Mouse (Mus musculus) left cerebral cortex, adult 18-20 months (tissue): ENCODE measurements around the gene Cox6b2. TPM values are rescaled to one million over a fixed set of nuclear protein-coding genes. Genes with fewer than 3 reads are reported as not detected.
"Not testable (repeated sequence)": the region's sequence is repeated elsewhere in the genome, so short reads cannot be mapped to it uniquely, and the experiment has no call there.

Experiments
- DNase-seq, 2 experiments: peaks; one replicate each; pipeline ENCODE4 v3.0.0; 2021 to 2022; ENCODE audit warnings: low spot score in 2 of 2, mixed read lengths in 1 of 2
- long read RNA-seq, 2 experiments: library from polyadenylated mRNA; stranded (forward); transcript quantifications; one replicate each; pipeline ENCODE4 v2.0.0; 2021
- total RNA-seq, 2 experiments: library from RNA; stranded (reverse); gene quantifications; 2 replicates each; pipeline ENCODE4 v1.2.3; 2021

Cox6b2 gene
- 1 to 10 TPM; 5.0 to 8.8 TPM for total RNA-seq
- long read RNA-seq, experiment 1, partial matches to known transcripts: 0 of 3 reads
- long read RNA-seq, experiment 1, other reads (novel, unspliced or antisense): 1 of 3 reads
- long read RNA-seq, experiment 2, partial matches to known transcripts: 0 of 1 reads
- long read RNA-seq, experiment 2, other reads (novel, unspliced or antisense): 0 of 1 reads

DNA sequence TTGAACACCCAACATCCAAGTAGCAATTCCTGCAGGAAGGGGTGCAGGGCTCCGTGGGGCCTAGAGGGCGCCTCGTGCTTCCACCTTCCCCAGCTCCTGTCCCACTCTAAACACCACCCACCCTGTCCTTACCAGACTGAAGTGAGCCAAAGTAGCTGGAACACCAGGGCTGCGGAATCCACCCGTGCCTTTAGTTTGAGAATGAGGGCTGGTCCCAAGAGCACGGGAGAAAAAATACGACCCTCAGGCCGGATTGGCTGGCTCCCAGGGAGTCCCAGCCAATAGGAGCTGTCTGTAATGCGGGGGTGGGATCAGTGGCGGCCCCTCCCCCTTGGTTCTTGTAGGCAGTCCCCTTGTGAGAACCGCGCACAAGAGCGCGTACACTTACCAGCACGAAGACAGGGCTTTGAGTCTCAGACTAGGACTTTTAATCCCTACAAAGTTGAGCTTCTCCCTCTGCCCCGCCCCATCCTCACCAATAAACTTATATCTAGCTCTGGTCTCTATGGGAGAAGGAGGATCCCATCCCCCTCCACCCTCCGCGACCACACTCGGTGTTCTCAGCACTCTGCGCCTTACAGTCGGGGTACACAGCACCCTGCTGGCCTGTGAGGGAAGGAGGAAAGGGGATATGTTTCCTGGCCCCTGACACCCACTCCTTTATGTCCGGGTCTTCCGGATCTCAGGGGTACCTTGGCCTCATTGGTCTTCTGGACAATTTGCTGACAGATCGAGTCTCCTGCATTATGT, at the start of gene Cox6b2:
Cox6b2 (minus strand) TSS at position 274 of the 750 bp plus-strand sequence.
- DNase-seq: peak in 1 of 2 experiments; percentile 25

DNA sequence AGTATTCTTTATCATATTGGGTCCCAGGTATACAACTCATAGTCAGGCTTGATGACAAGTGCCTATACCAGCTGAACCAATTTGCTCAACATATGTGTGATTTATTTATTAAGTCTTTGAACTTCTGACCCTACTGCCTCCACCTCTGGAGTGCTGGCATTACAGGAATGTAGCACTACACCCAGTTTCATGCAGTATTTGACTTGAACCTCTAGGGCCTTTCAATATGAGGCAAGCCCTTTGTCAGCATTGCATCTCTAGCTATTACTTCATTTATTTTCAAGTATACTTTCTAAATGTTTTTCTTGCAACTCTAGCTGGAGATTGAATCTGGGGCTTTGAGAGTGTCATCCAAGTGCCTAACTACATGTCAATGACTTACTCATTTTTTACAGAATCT, 49.4 kb upstream of the Cox6b2 start:
- no peak for DNase-seq

DNA sequence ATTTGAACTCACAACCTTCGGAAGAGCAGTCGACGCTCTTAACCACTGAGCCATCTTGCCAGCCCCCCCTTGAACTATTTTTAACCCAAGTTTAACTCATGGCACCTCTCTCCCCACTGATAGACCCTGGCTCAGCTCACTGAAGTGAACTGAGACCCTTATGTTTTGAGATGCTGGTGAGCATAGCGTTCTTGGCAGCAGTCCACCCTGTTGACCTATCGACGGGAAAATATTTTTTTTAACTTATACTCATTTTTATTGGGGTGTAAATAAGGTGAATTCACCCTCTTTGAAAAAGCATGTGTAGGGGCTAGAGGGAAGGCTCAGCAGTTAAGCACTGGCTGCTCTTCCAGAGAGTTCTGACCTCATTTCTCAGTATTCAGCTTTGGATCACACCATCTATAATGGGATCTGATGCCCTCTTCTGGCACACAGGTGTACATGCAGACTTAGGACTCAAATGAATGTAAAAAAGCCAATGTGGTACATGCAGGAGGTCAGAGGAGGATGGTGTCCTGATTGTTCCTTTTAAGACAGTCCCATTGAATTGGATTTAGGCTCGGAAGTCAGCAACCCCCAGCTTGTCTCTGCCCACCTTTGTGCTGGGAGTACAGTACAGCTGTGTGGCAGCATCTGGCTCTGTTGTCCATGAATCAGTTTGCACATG, 43.0 kb upstream of the Cox6b2 start:
- DNase-seq: no peak

DNA sequence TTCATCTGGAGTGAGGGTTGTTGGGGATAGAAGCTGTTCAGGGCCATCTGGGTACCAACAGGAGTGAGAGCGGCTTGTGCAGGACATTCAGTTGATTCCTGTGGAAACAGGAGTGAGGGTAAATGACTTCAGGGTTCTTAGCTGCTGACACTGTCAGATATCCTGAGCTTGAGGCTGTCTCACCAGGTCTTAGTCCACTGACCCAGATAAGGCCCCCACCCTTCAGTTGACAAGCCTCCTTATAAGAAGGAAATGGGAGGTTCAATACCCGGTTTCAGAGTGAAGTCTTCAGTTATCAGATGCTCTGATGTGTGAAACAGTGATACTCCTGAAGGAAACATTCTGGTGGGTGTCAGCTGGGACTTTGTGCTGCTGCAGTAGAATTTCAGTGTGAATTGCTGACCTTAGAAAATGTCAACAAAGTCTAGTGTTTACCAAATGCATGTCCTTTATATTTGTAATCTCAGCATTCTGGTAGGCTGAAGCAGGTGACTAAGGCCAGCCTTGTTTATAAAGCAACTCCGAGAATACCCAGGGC, 41.8 kb upstream of the Cox6b2 start:
- DNase-seq: no peak

DNA sequence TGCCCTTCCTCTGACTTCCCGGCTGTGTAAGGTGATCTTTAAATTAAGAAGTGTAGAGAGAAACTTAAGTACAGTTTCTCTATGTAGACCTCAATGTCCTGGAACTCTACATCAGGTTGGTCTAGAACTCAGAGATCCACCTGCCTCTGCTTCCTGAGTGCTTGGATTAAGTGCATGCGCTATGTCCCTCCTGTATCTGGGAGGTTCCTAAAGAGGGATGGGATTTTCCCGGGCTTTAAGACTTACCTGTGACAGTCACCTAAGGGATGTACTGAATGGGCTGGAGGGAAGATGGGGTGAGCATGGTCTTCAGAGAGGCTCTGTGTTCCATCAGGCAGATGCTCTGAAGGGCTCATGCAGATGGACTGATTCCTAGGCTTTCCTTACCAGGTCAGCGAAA, 40.8 kb upstream of the Cox6b2 start:
- no peak for DNase-seq

DNA sequence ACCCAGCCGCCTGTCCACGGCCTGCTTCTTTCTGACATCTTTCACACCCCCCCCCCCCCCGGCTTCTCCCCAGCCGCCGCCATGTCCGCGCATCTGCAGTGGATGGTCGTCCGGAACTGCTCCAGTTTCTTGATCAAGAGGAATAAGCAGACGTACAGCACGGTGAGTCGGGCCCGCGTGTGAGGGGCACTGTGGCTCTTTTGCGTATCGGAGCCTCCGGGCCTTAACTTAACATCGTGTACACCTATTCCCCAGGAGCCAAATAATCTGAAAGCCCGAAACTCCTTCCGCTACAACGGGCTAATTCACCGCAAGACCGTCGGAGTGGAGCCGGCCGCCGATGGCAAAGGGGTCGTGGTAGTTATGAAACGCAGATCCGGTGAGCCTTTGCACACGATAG, 40.4 kb upstream of the Cox6b2 start:
- not testable (repeated sequence) for DNase-seq

DNA sequence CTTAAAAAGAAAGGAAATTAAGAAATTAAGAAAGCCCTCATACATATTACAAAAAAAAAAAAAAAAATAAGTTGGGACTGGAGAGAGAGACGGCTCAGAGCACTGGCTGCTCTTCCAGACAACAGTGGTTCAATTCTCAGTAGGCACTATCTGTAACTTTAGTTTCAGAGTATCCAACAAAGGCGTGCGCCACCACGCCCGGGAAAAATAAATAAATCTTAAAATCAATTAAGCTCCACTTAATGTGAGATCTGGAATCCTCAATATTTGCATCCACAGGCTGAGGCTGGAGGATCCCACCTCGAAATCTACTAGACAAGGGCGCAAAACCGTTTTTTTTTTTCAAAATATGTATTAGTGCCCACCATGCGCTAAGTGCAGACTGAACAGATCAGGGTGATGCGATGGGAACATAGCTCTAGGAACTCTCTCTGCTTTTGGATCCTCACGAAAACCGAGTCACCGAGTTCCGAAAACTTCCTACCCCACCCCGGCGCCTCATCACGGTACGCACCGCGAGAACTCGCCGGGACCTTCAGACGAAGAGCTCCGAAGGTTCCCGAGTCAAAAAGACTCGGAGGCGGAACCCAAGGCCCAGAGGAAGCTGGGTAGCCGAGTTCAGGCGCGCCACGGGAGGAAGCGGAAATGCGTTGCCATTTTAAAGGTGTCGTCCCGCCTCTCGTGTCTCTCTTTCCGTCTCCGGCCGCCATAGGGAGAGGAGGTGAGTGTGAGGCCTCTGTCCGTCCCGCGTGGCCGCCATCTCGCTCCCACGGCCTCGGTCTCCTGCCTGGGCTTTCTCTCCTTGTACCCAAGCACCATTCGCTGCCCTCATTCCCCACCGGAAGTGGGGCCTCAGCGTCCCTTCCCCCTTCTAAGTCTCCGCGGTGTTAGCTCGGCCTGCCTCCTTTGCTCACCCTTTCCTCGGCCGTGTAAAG, 39.7 kb upstream of the Cox6b2 start, which contains the start of gene Rpl28:
Rpl28 (plus strand) TSS at position 597 of the 935 bp plus-strand sequence.
- peak; percentile 97 for DNase-seq

DNA sequence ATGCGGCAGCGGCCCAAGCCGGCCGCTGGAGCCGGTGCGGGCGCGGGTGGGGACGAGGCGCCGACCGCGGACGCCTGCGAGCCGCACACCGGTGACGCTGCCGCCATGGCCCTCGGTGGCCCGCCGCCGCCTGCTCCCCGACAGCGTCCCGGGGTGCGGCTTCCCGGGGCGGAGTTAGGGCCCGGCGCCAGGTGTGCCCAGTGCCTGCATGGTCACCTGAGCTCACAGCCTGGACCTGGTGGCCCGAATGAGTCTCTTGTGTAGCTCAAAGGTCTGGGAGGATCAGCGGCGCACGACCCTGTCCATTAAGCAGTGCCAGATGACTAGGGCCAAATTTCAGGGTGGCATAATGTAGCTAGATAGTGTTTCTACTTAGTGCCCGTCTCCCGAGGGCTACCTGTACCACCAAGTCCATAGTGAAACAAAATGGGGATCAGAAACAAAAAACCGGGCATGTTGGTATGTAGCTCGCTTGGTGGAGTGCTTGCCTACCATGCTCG, 36.6 kb upstream of the Cox6b2 start, which contains the start of gene Tmem238:
Tmem238 (minus strand) TSS at position 221 of the 500 bp plus-strand sequence.
- DNase-seq: no peak

DNA sequence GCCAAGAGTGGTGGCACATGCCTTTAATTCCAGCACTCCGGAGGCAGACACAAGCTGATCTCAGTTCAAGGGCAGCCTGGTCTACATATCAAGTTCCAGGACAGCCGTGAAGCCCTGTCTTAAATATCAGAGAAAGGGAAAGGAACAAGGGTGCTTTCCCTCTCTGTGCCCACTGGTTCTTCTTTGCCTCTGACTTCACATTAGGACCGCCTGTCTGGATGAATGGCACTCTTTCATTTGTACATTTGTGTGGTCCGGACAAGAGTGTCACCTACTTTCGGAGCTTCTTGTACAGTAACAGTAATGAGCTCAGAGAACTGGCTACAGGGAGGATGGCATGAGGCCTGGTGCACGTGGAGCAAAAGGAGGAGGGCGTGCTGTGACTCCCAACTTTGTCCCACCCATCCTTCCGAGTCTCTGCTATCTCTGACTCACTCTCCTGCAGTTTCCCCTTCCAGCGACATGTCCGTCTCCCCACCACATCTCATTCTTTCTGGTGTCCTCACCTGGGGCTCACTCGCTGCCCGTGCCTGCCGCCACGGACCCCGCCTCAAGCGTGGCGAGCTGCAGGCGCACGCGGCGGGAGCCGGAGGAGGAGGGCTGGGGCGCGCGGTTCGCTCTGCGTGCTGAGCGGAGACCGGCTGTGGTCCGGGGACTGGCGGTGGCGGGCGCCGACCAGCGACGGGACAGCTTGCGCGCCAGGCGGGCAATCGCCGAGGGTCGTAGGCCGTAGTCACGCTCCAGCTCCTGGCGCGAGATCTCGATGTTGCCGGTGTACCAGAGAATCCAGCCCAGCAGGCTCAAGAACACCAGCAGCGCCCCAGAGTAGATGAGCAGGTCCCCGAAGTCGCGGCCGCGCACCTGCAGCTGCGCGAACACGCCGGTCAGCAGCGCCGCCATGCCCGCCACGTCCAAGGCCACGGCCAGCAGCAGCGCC, 35.9 kb upstream of the Cox6b2 start:
- DNase-seq: peak; percentile 53 to 59

DNA sequence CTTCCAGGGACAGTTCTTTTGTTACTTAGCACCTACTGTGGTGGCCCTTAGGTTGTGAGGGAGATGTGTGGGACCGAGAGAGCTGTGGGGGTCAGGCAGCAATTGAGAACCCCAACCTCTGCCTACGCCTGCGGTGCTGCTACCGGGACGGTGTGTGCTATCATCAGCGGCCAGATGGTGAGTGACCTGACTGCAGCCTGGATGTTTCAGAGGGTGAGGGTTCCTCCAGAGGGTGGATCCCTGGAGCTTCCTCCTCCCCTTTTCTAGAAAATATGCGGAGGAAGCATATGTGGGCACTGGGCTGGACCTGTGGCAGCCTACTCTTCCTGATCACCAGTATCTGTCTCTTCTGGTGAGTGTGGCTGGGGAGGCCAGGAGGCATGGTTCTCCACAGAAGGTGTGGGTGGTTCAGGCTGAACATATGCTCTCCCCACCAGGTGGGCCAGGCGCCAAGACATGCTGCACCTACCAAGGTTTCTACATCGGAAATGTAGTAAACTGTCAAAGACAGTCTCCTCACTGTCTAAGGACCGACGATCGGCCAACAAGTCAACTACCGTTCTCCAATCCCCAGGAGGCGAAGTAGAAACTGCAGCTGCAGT, 30.9 kb upstream of the Cox6b2 start:
- peak; percentile 55 to 58 for DNase-seq

DNA sequence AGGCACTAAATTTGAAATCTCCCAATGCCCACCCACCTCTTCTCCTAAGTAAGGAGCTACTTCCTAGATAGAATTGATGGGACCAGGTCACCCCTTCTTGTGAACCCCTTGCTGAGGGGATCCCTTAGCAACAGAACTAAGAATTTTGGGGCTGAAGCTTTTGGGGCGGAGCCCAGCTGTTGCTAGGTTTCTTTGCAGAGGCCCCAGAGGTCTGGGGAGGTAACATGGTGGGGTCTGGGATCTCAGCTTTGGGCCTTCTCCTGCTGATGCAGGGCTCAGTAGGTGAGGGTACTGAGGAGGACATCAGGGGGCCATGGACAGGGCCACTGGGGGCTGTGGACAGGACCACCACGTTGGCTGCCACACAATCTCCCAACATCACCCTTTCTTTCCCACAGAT, 29.9 kb upstream of the Cox6b2 start, which contains the start of the genes Il11 and Tmem190:
Il11 (minus strand) TSS at position 101 of the 400 bp plus-strand sequence.
Tmem190 (plus strand) TSS at position 179 of the 400 bp plus-strand sequence.
- DNase-seq: no peak

DNA sequence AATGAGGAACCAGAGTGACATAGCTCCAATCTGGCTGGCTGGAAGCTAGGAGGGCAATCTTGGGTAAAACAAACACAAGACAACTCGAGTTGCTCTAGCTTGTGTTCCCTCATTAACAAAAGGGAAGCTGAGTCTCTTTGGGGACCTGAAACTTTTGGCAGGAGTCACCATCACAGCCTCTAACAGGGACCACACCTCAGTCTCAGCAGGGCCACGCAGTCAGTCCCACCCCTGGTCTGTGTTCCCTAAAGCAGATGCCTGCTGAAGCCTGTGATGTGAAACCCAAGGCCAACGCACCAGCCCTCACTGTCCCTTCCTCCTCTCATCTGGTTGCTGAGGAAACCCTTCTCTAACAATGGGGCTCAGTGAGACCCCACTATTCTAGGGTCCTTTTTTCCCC, 29.2 kb upstream of the Cox6b2 start:
- no peak for DNase-seq

DNA sequence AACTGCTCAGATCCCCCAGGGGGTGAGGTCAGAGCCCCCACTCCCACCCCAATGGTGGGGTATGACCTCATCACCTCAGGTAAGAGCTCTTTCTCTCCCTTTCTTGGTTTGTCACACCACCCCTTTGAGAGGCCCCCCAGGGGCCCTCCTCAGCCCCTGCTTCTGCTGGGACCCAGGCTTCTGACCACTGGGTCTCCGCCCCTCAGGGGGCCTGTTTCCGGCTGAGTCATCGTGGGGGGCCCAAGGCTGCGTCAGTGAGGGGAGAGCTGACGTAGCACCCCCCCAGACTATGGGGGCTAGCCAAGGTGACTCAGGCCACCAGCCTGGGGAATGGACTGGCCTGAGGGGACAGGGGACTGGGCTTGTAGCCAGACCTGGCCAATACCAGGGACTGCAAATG, 27.0 kb upstream of the Cox6b2 start:
- DNase-seq: no peak

DNA sequence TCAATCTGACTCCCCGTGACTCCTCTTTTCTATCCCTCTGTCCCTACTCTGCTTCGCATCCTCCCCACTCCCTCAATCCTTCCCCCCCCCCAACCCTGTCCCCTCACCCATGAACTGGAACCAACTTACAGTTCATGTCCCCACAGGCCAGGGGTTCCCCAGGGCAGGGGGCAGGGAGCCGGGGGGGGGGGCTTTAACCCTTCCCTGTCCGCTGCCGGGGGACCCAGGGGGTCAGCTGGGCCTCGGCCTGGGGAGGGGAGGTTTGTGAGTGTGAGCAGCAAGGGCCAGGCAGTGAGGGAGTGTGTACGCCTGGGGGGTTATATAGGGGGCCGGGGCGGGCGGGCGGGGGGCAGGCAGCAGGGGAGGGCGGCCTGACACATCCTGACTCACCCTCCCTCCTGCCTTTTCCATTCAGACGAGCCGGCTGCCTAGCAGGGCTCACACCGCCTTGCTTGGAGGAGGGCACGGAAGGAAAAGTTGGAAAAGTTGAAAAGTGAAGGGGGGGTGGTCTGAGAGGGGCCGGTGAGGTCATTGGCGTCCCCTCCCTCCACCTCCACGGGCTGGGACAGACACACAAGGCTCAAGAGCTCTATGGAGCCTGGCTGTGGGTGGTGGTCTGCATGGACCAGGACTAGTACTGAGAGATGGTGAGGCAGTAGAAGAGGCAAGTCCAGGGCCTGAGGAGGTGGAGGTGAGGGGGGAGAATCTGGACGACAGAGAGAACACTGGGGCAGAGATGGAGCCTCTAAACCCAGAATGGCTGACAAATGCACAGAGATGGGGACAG, 25.1 kb upstream of the Cox6b2 start:
- no peak for DNase-seq

DNA sequence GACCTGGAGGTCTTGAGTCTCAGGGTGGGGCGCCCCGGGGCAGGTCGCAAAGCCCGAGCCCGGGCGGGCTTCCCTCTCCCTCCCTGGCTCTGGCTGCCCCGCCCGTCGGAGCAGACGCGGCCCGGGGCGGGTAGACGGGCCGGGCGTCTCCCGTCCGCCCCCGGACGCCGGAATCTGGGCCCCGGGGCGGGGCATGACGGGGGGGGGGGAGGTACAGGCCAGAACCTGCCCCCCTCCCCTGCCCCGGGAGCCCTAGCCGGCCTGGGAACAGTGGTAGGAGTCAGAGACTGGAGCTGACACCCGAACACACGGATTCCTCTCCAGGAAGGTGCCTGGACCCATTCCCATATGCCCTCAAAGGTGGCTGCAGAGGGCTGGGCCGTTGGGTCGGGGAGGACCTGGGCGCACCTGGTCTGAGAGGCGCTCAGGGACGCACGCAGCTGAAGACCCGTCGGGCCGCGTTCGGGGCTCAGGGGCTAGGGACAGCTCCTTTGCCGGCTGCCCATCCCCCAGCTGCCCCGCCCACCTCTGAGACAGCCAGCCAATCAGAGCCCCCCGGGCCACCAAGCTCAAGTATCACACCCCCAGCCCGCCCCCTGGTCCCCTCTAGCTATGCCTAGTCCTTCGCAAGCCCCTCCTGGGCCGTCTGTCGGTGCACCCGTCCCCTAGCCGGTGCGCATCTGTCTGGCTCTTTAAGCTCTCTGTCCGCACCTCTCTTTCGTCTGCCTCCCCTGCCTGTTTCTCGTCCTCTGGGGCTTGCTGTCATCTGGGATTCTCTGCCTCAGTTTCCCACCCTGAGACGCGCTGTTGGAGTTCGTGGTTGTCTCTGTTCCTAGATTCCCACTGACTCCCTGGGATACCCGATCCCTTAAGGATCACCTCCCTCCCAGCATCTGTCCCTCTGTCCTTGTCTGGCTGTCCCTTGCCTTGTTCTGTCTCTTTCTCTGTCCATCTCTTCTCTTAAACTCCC, 24.3 kb upstream of the Cox6b2 start:
- DNase-seq: no peak

DNA sequence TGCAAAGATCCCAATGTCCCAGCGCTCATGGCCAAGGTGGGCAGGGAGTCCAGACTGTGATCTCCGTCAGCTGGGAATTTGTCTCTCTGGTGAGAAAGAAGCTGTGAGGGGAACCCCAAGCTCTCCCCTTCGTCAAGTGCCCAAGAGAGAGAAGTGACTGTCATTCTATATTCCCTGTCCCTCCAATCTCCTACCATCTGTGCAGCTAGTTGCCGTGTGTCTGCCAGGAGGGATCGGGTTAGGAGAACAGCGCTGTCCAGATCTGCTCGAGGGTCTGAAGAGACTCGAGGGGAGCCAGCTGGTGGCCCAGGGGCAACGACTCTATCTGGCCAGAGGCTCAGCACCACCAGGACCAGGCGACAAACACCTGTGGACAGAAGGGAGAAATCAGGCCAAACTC, 23.2 kb upstream of the Cox6b2 start:
- no peak for DNase-seq

DNA sequence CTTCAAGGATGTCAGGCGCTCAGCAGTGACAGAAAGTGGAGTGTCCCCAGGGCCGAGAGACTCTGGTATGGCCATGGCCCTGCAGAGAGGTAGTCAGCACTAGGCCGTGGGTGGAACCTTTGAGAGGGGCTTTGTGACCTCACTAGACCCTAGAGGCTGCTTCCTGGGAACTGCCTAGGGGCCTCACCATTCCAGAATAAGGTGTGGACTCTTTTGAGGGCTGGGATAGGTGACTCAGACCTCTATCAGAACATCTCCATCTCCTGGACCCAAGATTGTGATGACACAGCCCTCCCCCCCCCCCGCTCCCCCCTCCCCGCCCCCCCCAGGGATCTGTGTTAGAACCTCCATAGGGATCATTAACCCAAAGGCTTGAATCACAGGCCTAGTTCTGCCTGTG, 18.3 kb upstream of the Cox6b2 start, which contains the start of gene Fam71e2:
Fam71e2 (minus strand) TSS at position 101 of the 400 bp plus-strand sequence.
- no peak for DNase-seq
